Mouse (Mus musculus) retina, postnatal 7 days (tissue): ENCODE measurements around the gene Esrrg.

Experiments used
- DNase-seq: peaks from one replicate; pipeline ENCODE4 v3.0.0-alpha.2; 2012; ENCODE audit warnings: low read depth, low spot score

Gene Esrrg

GRCm38 (mm10) chr1:187706046-187706445 lies 97.5 kb downstream of the Esrrg start:
- no peak for DNase-seq

- no peak for DNase-seq
Observed at GRCm38 (mm10) chr1:187707176-187707575, 98.6 kb downstream of the Esrrg start.

- no peak for DNase-seq
Observed at GRCm38 (mm10) chr1:187710434-187710948, 101.9 kb downstream of the Esrrg start.

GRCm38 (mm10) chr1:187721035-187721434 lies 112.4 kb downstream of the Esrrg start:
- no peak for DNase-seq

GRCm38 (mm10) chr1:187722016-187722415 lies 113.4 kb downstream of the Esrrg start:
- DNase-seq: no peak

- no peak for DNase-seq
Observed at GRCm38 (mm10) chr1:187724651-187725050, 116.1 kb downstream of the Esrrg start.

GRCm38 (mm10) chr1:187725351-187725750 lies 116.8 kb downstream of the Esrrg start:
- no peak for DNase-seq

GRCm38 (mm10) chr1:187731171-187731570 lies 122.6 kb downstream of the Esrrg start:
- DNase-seq: no peak

GRCm38 (mm10) chr1:187736507-187736906 lies 127.9 kb downstream of the Esrrg start:
- DNase-seq: no peak

- DNase-seq: no peak
Observed at GRCm38 (mm10) chr1:187737296-187737695, 128.7 kb downstream of the Esrrg start.

- DNase-seq: no peak
Observed at GRCm38 (mm10) chr1:187740531-187740930, 131.9 kb downstream of the Esrrg start.

- no peak for DNase-seq
Observed at GRCm38 (mm10) chr1:187741306-187741705, 132.7 kb downstream of the Esrrg start.

GRCm38 (mm10) chr1:187742071-187742470 lies 133.5 kb downstream of the Esrrg start:
- DNase-seq: no peak

- DNase-seq: no peak
Observed at GRCm38 (mm10) chr1:187749294-187749693, 140.7 kb downstream of the Esrrg start.

- no peak for DNase-seq
Observed at GRCm38 (mm10) chr1:187749931-187750330, 141.3 kb downstream of the Esrrg start.

- DNase-seq: no peak
Observed at GRCm38 (mm10) chr1:187755528-187755927, 146.9 kb downstream of the Esrrg start.

- no peak for DNase-seq
Observed at GRCm38 (mm10) chr1:187757981-187758380, 149.4 kb downstream of the Esrrg start.

- DNase-seq: no peak
Observed at GRCm38 (mm10) chr1:187758546-187758945, 150.0 kb downstream of the Esrrg start.

- no peak for DNase-seq
Observed at GRCm38 (mm10) chr1:187759536-187759935, 150.9 kb downstream of the Esrrg start.

- DNase-seq: no peak
Observed at GRCm38 (mm10) chr1:187762641-187763450, 154.3 kb downstream of the Esrrg start.

GRCm38 (mm10) chr1:187763451-187763755 lies 154.8 kb downstream of the Esrrg start:
- DNase-seq: no peak

GRCm38 (mm10) chr1:187763821-187764220 lies 155.2 kb downstream of the Esrrg start:
- no peak for DNase-seq

GRCm38 (mm10) chr1:187765577-187765976 lies 157.0 kb downstream of the Esrrg start:
- no peak for DNase-seq

GRCm38 (mm10) chr1:187767355-187767754 lies 158.8 kb downstream of the Esrrg start:
- no peak for DNase-seq
